Mouse (Mus musculus): ENCODE measurements around the gene Grb14. TPM values are rescaled to one million over a fixed set of nuclear protein-coding genes. Genes with fewer than 3 reads are reported as not detected.

Grb14 gene
- polyA plus RNA-seq, 1 experiment, result 16.2 TPM

DNA sequence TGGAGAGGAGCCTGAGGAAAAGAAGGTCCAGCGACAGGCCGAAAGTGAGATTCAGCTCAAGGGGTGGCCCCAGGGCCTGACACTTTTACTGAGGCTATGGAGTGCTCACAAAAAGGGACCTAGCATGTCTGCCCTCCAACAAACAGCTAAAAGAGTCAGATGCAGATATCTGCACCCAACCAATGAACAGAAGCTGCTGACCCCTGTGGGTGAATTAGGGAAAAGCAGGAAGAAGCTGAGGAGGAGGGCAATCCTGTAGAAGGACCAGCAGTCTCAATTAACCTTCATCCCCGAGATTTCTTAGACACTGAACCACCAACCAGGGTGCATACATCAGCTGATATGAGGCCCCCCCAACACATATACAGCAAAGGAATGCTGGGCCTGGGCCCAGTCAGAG is 77.3 kb downstream of the Grb14 start:
- H3K4me3 ChIP-seq (ENCODE audit: insufficient read depth, low read depth, low read length), result no peak overlapping the region
- WGBS, result 73% methylated on average over 3 of the region's 3 CpGs
- no peak for DNase-seq
- H3K27me3 ChIP-seq (replicated peaks; ENCODE audit: control insufficient read depth, insufficient read depth, low read length), result no peaks in the 10 kb centered on the region
- no peak for TF ChIP-seq CTCF (conservative IDR thresholded peaks at IDR 0.05; ENCODE audit: insufficient read depth, insufficient read length, low read depth, low read length)
- TF ChIP-seq POLR2A (IDR thresholded peaks at IDR 0.05; ENCODE audit: low read depth, low read length), result no peak
- H3K36me3 ChIP-seq (ENCODE audit: control insufficient read depth, insufficient read depth, low read length), result no peaks in the 10 kb centered on the region; the same call in 1 of the 2 replicates
- no peaks in the 10 kb centered on the region; the same call in 1 of the 2 replicates for H3K4me1 ChIP-seq (ENCODE audit: control insufficient read depth, insufficient read depth, low read length)
- H3K27ac ChIP-seq (ENCODE audit: insufficient read depth, low read depth, low read length), result no peak overlapping the region

DNA sequence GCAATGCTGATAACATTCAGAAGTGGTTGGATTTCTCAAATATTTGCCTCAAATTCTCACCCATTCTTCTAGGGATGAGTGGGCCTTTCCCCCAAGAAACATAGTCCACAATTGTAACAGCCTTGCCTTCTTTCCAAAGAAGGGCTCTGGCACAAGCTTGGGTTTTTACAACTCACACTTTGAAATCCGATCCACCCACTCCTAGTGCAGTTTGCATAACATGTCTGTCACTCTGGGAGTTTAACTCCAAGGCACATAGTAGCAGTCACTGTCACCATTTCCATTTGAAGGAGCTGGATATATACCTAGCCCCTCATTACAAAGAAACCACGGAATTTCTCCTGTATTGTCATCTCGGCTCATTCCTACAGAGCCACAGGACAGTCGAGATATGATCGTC is 103.9 kb downstream of the Grb14 start:
- H3K36me3 ChIP-seq (ENCODE audit: control insufficient read depth, insufficient read depth, low read length), result no peaks in the 10 kb centered on the region
- 74% methylated on average over 5 of the region's 5 CpGs for WGBS
- H3K4me1 ChIP-seq (ENCODE audit: control insufficient read depth, insufficient read depth, low read length), result no peaks in the 10 kb centered on the region
- no peak overlapping the region for H3K4me3 ChIP-seq (ENCODE audit: insufficient read depth, low read depth, low read length)
- no peaks in the 10 kb centered on the region for H3K27me3 ChIP-seq (replicated peaks; ENCODE audit: control insufficient read depth, insufficient read depth, low read length)
- no peak for TF ChIP-seq POLR2A (IDR thresholded peaks at IDR 0.05; ENCODE audit: low read depth, low read length)
- TF ChIP-seq CTCF (conservative IDR thresholded peaks at IDR 0.05; ENCODE audit: insufficient read depth, insufficient read length, low read depth, low read length), result no peak
- DNase-seq, result no peak
- H3K27ac ChIP-seq (ENCODE audit: insufficient read depth, low read depth, low read length), result no peak overlapping the region

DNA sequence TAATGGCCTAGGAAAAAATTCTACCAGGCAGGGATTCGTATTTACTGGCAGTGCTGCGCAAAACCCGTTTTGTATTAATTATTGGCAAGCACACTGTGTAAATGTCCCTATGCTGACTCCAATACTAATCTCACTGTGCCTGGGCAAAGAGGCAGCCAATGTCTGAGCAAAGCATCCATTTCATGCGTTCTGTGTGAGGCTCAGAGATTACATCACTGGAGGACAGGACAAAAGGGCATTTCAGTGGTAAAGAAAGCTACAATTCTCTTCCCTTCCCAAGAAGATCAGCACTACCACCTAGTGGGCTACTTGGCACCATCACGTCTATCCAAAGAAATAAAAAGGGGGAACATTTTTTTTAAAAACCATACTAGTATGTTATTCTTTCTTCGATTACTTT is 109.3 kb downstream of the Grb14 start:
- Histone ChIP-seq H3K4me3 (ENCODE audit: insufficient read depth, low read depth, low read length) (no peak overlapping the region), H3K27ac (ENCODE audit: insufficient read depth, low read depth, low read length) (no peak overlapping the region), H3K4me1 (ENCODE audit: control insufficient read depth, insufficient read depth, low read length) (no peaks in the 10 kb centered on the region), H3K27me3 (replicated peaks; ENCODE audit: control insufficient read depth, insufficient read depth, low read length) (no peaks in the 10 kb centered on the region), H3K36me3 (ENCODE audit: control insufficient read depth, insufficient read depth, low read length) (0 out of 2 replicates have a peak, but pooled peaks cover 2% of the 10 kb centered on the region)
- DNase-seq, result peak; percentile 2
- TF ChIP-seq CTCF (conservative IDR thresholded peaks at IDR 0.05; ENCODE audit: insufficient read depth, insufficient read length, low read depth, low read length), result no peak; the same call in 1 of the 2 replicates
- TF ChIP-seq POLR2A (IDR thresholded peaks at IDR 0.05; ENCODE audit: low read depth, low read length), result no peak
- WGBS, result 57% methylated on average over 6 of the region's 6 CpGs

DNA sequence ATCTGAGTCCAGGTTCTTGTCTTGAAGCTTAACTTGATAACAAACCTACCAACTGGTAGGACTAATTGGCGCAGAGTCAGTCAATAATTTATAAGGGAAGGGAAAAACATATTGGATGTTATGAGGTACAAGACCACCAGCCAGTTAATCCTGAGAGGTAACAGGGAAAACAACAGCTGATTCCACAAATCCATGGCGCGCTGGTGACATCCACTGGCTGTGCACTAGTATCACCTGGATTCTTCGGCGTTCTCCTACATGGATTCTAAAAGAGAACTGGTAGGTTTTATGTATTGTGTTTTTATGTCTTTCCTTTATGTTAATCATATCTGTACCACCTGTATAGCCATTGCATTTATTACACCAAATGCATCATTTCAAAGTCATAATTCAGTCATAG is 119.9 kb downstream of the Grb14 start:
- TF ChIP-seq POLR2A (IDR thresholded peaks at IDR 0.05; ENCODE audit: low read depth, low read length) (no peak), CTCF (conservative IDR thresholded peaks at IDR 0.05; ENCODE audit: insufficient read depth, insufficient read length, low read depth, low read length) (peak; percentile 37)
- Histone ChIP-seq H3K36me3 (ENCODE audit: control insufficient read depth, insufficient read depth, low read length) (no peaks in the 10 kb centered on the region), H3K27me3 (replicated peaks; ENCODE audit: control insufficient read depth, insufficient read depth, low read length) (no peaks in the 10 kb centered on the region), H3K4me3 (ENCODE audit: insufficient read depth, low read depth, low read length) (no peak overlapping the region), H3K27ac (ENCODE audit: insufficient read depth, low read depth, low read length) (no peak overlapping the region), H3K4me1 (ENCODE audit: control insufficient read depth, insufficient read depth, low read length) (no peaks in the 10 kb centered on the region)
- WGBS, result 83% methylated on average over 5 of the region's 5 CpGs
- no peak for DNase-seq

DNA sequence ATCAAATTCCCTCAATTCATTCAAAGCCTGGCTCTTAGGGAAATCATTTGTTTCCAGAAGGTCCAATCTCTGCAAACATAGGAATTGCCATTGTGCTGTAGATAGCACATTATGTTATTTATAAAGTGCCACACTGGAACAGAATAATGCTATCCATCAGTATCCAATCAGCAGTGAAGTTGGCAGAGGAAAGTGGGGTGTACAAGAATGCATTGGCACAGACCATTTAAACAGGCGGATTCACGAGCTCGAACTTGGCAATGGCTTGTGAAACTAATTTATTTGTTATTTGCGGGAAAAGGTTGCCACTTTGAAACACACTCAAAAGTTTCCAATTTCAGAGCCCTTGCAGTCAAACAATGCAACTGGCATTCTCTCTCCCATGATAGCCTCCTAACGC is 126.9 kb downstream of the Grb14 start:
- Histone ChIP-seq H3K4me1 (ENCODE audit: control insufficient read depth, insufficient read depth, low read length) (no peaks in the 10 kb centered on the region), H3K27ac (ENCODE audit: insufficient read depth, low read depth, low read length) (no peak overlapping the region), H3K4me3 (ENCODE audit: insufficient read depth, low read depth, low read length) (no peak overlapping the region), H3K27me3 (replicated peaks; ENCODE audit: control insufficient read depth, insufficient read depth, low read length) (no peaks in the 10 kb centered on the region), H3K36me3 (ENCODE audit: control insufficient read depth, insufficient read depth, low read length) (no peaks in the 10 kb centered on the region)
- no peak for TF ChIP-seq CTCF (conservative IDR thresholded peaks at IDR 0.05; ENCODE audit: insufficient read depth, insufficient read length, low read depth, low read length)
- no peak for TF ChIP-seq POLR2A (IDR thresholded peaks at IDR 0.05; ENCODE audit: low read depth, low read length)
- WGBS, result 76% methylated on average over 5 of the region's 5 CpGs
- no peak for DNase-seq

DNA sequence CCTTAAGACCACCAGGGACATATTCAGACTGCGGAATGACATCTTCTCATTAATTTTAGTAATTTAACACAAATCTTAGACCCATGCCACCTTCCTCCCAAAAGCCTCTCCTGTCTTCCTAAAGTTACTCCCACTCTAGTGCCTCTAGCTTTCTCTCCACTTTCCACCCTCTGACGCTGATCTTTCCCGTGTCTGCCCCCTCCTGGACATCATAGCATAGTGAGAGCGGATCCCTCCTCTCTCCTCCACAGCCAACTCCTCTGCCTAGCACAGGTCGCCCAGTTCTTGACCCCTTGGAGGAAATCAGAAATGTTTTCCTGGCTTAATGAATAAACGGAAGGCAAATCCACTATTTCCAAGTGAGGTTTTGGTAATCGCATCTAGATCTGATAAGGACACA is 131.6 kb downstream of the Grb14 start:
- Histone ChIP-seq H3K4me1 (ENCODE audit: control insufficient read depth, insufficient read depth, low read length) (no peaks in the 10 kb centered on the region), H3K27me3 (replicated peaks; ENCODE audit: control insufficient read depth, insufficient read depth, low read length) (no peaks in the 10 kb centered on the region), H3K36me3 (ENCODE audit: control insufficient read depth, insufficient read depth, low read length) (no peaks in the 10 kb centered on the region), H3K4me3 (ENCODE audit: insufficient read depth, low read depth, low read length) (no peak overlapping the region), H3K27ac (ENCODE audit: insufficient read depth, low read depth, low read length) (no peak overlapping the region)
- WGBS, result 64% methylated on average over 7 of the region's 7 CpGs
- no peak for DNase-seq
- 0 out of 2 replicates have a peak, but pooled peaks have one; percentile 6 for TF ChIP-seq CTCF (conservative IDR thresholded peaks at IDR 0.05; ENCODE audit: insufficient read depth, insufficient read length, low read depth, low read length)
- no peak for TF ChIP-seq POLR2A (IDR thresholded peaks at IDR 0.05; ENCODE audit: low read depth, low read length)

DNA sequence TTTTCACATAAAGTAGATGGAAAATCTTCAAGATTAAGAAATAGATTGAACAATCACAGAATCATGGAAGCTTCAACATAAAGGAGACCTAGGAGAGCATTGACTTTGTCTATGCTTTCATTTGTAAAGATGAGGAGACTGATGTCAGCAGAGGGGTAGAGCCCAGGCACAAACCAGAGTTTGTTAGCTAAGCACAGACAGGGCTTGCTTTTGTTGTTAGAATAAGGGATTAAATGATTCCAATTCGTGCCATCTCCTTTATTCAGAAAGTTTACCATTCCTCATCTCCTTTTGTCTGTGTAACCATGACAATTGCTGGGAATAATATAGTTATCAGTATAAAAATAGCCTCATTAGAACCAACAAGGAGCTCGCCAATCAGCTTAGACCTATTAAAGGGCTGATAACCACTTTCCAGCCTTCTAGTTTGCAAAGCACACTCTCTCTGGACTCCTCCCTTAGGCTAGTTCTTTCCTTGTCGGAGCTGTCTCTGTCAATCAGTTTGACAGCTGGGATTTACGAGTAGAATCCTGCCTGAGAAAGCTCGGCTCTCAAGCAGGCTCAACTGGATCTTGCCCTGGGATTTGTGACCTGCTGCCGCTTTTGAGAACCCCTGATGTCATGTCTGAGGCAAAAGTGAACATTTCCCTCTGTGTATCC is 137.6 kb downstream of the Grb14 start:
- Histone ChIP-seq H3K27me3 (replicated peaks; ENCODE audit: control insufficient read depth, insufficient read depth, low read length) (no peaks in the 10 kb centered on the region), H3K4me3 (ENCODE audit: insufficient read depth, low read depth, low read length) (no peak overlapping the region), H3K27ac (ENCODE audit: insufficient read depth, low read depth, low read length) (no peak overlapping the region), H3K36me3 (ENCODE audit: control insufficient read depth, insufficient read depth, low read length) (no peaks in the 10 kb centered on the region), H3K4me1 (ENCODE audit: control insufficient read depth, insufficient read depth, low read length) (no peaks in the 10 kb centered on the region)
- no peak for TF ChIP-seq POLR2A (IDR thresholded peaks at IDR 0.05; ENCODE audit: low read depth, low read length)
- TF ChIP-seq CTCF (conservative IDR thresholded peaks at IDR 0.05; ENCODE audit: insufficient read depth, insufficient read length, low read depth, low read length), result no peak
- 53% methylated on average over 6 of the region's 6 CpGs for WGBS
- no peak for DNase-seq
